Mouse (Mus musculus): ENCODE measurements at regions not wholly inside any gene's neighbourhood (a gene's known extent, or its start where the extent isn't known, plus 50 kb on each side); places are given as distances from the start of the nearest gene placed in this dataset.

DNA sequence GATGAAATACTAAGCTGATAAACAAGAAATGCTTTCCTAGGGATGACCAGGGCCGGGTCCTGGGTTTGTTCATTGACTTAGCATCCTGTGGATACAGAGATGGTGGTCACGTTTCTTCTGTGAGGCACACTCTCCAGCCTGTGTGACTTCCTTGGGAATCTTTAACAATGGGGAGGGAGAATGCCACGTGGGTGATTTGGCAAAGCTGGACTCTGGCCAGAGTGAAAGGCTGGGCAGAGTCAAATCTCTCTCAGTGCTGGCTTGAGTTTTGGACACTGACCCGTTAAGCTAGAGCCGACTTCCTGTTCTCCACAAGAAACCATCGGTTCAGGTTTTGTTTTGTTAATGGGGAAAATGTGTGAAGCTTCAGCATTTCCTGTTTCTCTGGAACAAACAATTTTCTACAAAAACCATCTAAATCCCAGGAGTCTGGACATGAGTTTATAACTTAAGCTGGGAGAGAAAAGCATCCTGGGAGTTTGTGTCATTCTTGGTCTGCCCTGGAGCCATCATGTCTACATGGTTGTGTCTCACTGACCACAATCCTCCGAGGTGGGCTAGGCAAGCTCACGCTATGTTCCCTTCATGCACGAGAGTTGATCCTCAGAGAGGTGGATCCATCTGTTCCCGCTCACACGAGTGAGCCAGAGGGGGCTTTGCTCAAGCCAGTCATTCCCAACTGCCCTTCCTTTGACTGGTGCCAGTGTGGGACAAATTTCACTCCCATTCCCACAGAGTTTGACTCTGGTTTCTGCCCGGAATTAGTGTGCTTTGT lies 190.0 kb downstream of the Pten start:
- TF ChIP-seq GATA1 (IDR thresholded peaks at IDR 0.05; ENCODE audit: low read length) (no peak), TAL1 (IDR thresholded peaks at IDR 0.05; ENCODE audit: low read length) (no peak)
